ENCODE assay signal across 9 mouse cellular contexts in the genomic region with DNA sequence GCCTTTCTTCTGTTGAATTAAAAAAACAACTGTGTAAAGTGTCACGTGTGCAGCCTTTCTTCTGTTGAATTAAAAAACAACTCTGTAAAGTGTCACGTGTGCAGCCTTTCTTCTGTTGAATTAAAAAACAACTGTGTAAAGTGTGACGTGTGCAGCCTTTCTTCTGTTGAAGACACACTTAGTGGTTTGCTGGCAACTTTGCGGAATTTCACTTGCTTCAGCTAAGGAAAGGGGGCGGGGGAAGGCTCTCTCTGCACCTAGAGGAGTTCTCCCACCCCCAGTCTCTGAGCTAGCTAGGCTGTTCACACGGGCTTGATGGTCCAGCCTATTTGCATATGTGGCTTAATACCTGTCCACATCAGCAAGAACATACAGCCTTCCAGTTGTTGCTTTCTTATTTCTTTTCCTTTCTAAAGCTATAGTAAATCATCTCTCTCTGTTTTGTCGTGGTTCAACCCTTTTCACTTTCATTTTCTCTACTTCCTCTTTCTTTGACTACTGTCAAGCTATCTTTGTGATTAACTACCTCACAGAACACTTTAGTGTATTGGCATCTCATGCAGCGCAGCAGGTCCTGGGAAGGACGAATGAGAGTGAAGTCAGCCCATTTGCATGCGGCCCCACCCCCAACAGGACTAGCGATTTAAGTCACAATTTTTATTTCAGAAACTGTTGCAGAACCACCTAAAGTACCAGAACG. TPM values are rescaled to one million over a fixed set of nuclear protein-coding genes. Genes with fewer than 3 reads are reported as not detected.
A peak's percentile ranks its signal among the peaks of the same experiment; 100 is the strongest.
DNase-seq lines count a peak whose midpoint lies in the region; ATAC-seq and TF ChIP-seq lines count a peak whose summit lies in the region.
"Had no signal": no experiment of that assay in that cellular context is flagged by ENCODE, and none has a peak within 500 bp of the region (broad histone marks: within the 10 kb centered on the region; RNA-seq: fewer than 3 reads in every experiment).

No protein-coding gene starts in this region.

- no peak for TF ChIP-seq CTCF in liver, embryonic 14.5 days (IDR thresholded peaks at IDR 0.05; ENCODE audit: low read depth)

- no peaks in the 10 kb centered on the region for H3K9me3 ChIP-seq in liver, embryonic 14.5 days (ENCODE audit: control insufficient read depth, low read length)
- H3K9me3 ChIP-seq in hindbrain, embryonic 13.5 days = no peaks in the 10 kb centered on the region
- H3K9me3 ChIP-seq: limb, embryonic 15.5 days had no signal

- TF ChIP-seq EP300 in liver, embryonic 14.5 days (IDR thresholded peaks at IDR 0.05; ENCODE audit: low read depth) = no peak

- peak overlapping the region; percentile 48 for H3K4me2 ChIP-seq in liver, embryonic 14.5 days (ENCODE audit: low read depth)
- no peak overlapping the region for H3K4me2 ChIP-seq in hindbrain, embryonic 13.5 days
- H3K4me2 ChIP-seq: limb, embryonic 15.5 days had no signal

- no peaks in the 10 kb centered on the region for H3K4me1 ChIP-seq in liver, embryonic 14.5 days (replicated peaks; ENCODE audit: control insufficient read depth in 2 of 2, insufficient read depth in 2 of 2, low read length in 1 of 2)
- H3K4me1 ChIP-seq in hindbrain, embryonic 13.5 days (replicated peaks) = no peaks in the 10 kb centered on the region; the same call in 1 of the 2 replicates

- peak overlapping the region; percentile 23; the same call in 1 of the 2 replicates for H3K9ac ChIP-seq in liver, embryonic 14.5 days (replicated peaks)
- H3K9ac ChIP-seq in hindbrain, embryonic 13.5 days = no peak overlapping the region
- H3K9ac ChIP-seq: limb, embryonic 15.5 days had no signal

- H3K27me3 ChIP-seq in liver, embryonic 14.5 days (ENCODE audit: control insufficient read depth, insufficient read depth, low read length) = no peaks in the 10 kb centered on the region
- H3K27me3 ChIP-seq in hindbrain, embryonic 13.5 days = no peaks in the 10 kb centered on the region
- H3K27me3 ChIP-seq: limb, embryonic 15.5 days had no signal

- peak overlapping the region; percentile 34 to 61 for H3K4me3 ChIP-seq in liver, embryonic 14.5 days (ENCODE audit: insufficient read depth in 1 of 2, low read depth in 2 of 2, low read length in 2 of 2)
- no peak overlapping the region for H3K4me3 ChIP-seq in hindbrain, embryonic 13.5 days
- H3K4me3 ChIP-seq: limb, embryonic 15.5 days had no signal

- intact Hi-C loops in heart, postnatal 25 days (cut with DNase I) = no loop called here

- peak; percentile 23 to 51 for DNase-seq in heart, adult 9 months (ENCODE audit: low spot score in 2 of 2)
- DNase-seq in heart, postnatal 25 days (ENCODE audit: low spot score) = no peak
- DNase-seq in c-Kit-positive CD71-positive TER-119-negative erythroid progenitor cells, embryonic 14.5 days (ENCODE audit: low read depth) = peak; percentile 11
- DNase-seq in liver, embryonic 14.5 days (ENCODE audit: low read depth in 3 of 3, low spot score in 3 of 3) = no peak
- DNase-seq in spleen, postnatal 36 days (ENCODE audit: low spot score in 2 of 2) = peak; percentile 72 to 76
- DNase-seq in cerebellum, adult 8-10 months = no peak
- DNase-seq in Muller cell, postnatal 12 days (ENCODE audit: inconsistent ontology term) = no peak

- WGBS in liver, embryonic 14.5 days (ENCODE audit: insufficient replicate concordance) = 17% methylated on average over 12 of the region's 12 CpGs
- WGBS in hindbrain, embryonic 13.5 days = 77% methylated on average over 12 of the region's 12 CpGs

- peak; percentile 37; the same call in 1 of the 2 replicates for ATAC-seq in liver, embryonic 14.5 days (ENCODE audit: insufficient read depth)
- no peak for ATAC-seq in hindbrain, embryonic 13.5 days (ENCODE audit: low FRiP score)

- H3K36me3 ChIP-seq in liver, embryonic 14.5 days (replicated peaks; ENCODE audit: control insufficient read depth, insufficient read depth, low read depth) = no peaks in the 10 kb centered on the region
- H3K36me3 ChIP-seq in hindbrain, embryonic 13.5 days = 0 out of 2 replicates have a peak, but pooled peaks cover 1% of the 10 kb centered on the region

- H3K27ac ChIP-seq in liver, embryonic 14.5 days = no peak overlapping the region
- no peak overlapping the region for H3K27ac ChIP-seq in hindbrain, embryonic 13.5 days
- H3K27ac ChIP-seq: limb, embryonic 15.5 days had no signal

RNA-seq across cellular contexts. Expression of a gene that starts 41.2 kb away (rescaled TPM):
- 10 to 100 TPM; 14.8 to 15.1 TPM for total RNA-seq in heart, postnatal 25 days (2021)
- polyA plus RNA-seq in liver, embryonic 14.5 days (2012; rRNA removed) = 0.65 and 1.1 TPM in 2 replicates
- polyA plus RNA-seq in liver, embryonic 14.5 days (2014; fragmentation: Nextera tagmentation; extraction: Ambion mirVana) = 1.4 and 1.6 TPM in 2 replicates
- polyA plus RNA-seq in hindbrain, embryonic 13.5 days (2015; fragmentation: Nextera tagmentation; extraction: Ambion mirVana) = 5.1 and 6.7 TPM in 2 replicates

RNA-seq across cellular contexts. Expression of a gene that starts 53.7 kb away (rescaled TPM):
- total RNA-seq in heart, postnatal 25 days (2021) = 10 to 100 TPM; 42.8 to 46.3 TPM
- polyA plus RNA-seq in liver, embryonic 14.5 days (2012; rRNA removed) = 9.2 and 9.6 TPM in 2 replicates
- 29.9 and 30.7 TPM in 2 replicates for polyA plus RNA-seq in liver, embryonic 14.5 days (2014; fragmentation: Nextera tagmentation; extraction: Ambion mirVana)
- 130 and 144 TPM in 2 replicates for polyA plus RNA-seq in hindbrain, embryonic 13.5 days (2015; fragmentation: Nextera tagmentation; extraction: Ambion mirVana)

Comparison
In these comparisons a context has a peak if more than half of its experiments do, and no peak if none do; other contexts are left out.
1. DNase-seq: peak in heart, adult 9 months (2 of 2), c-Kit-positive CD71-positive TER-119-negative erythroid progenitor cells, embryonic 14.5 days (single experiment) and spleen, postnatal 36 days (2 of 2); none in heart, postnatal 25 days (single experiment), liver, embryonic 14.5 days (0 of 3), cerebellum, adult 8-10 months (single experiment) and Muller cell, postnatal 12 days (single experiment).